Mouse (Mus musculus): ENCODE data around the gene Syt1. TPM values are rescaled to one million over a fixed set of nuclear protein-coding genes. Genes with fewer than 3 reads are reported as not detected.

Syt1 gene
- polyA plus RNA-seq, 1 experiment from 2014 or later, result 0.07 TPM

DNA sequence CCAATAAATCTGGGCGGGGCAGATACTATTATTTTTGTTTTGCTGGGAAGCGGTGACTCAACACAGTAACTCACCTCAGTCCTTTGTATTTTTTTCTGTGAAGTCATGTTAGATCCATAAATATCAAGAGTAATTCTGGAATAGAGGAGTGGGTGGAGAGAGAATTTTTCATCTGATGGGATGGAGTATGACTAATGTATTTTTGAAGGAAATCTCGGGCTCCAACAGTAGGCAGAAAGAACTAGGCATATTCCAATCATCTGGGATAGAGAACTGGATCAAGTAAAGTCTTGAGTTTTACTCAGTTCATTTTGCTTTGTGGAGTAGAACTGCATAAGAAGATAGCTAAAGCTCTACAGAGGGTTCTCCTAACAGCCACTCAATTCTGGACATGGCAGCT is 465.1 kb downstream of the Syt1 start:
- no peaks in the 10 kb centered on the region for H3K9me3 ChIP-seq (ENCODE audit: low read length)
- no peak for ATAC-seq
- H3K27me3 ChIP-seq (ENCODE audit: insufficient read depth, low read length), result no peaks in the 10 kb centered on the region
- no peak overlapping the region for H3K4me2 ChIP-seq (ENCODE audit: low read depth, low read length)
- H3K27ac ChIP-seq (ENCODE audit: low read depth), result no peak overlapping the region
- 81% methylated on average over 3 of the region's 3 CpGs for WGBS (ENCODE audit: insufficient replicate concordance)
- no peaks in the 10 kb centered on the region for H3K4me1 ChIP-seq (ENCODE audit: insufficient read depth)
- no peak overlapping the region for H3K9ac ChIP-seq (replicated peaks)
- TF ChIP-seq EP300 (IDR thresholded peaks at IDR 0.05; ENCODE audit: low read depth) (no peak), CTCF (IDR thresholded peaks at IDR 0.05; ENCODE audit: low read depth) (no peak)
- no peak for DNase-seq
- no peak overlapping the region for H3K4me3 ChIP-seq (ENCODE audit: low read depth, low read length)
- no peaks in the 10 kb centered on the region for H3K36me3 ChIP-seq (replicated peaks; ENCODE audit: insufficient read depth, low read length)

- Histone ChIP-seq H3K36me3 (replicated peaks; ENCODE audit: insufficient read depth, low read length) (no peaks in the 10 kb centered on the region), H3K4me1 (ENCODE audit: insufficient read depth) (no peaks in the 10 kb centered on the region), H3K9ac (replicated peaks) (no peak overlapping the region), H3K4me3 (ENCODE audit: low read depth, low read length) (no peak overlapping the region), H3K27me3 (ENCODE audit: insufficient read depth, low read length) (no peaks in the 10 kb centered on the region), H3K4me2 (ENCODE audit: low read depth, low read length) (no peak overlapping the region), H3K9me3 (ENCODE audit: low read length) (no peaks in the 10 kb centered on the region), H3K27ac (ENCODE audit: low read depth) (no peak overlapping the region)
- DNase-seq (no peak), ATAC-seq (no peak)
- no peak for TF ChIP-seq EP300 (IDR thresholded peaks at IDR 0.05; ENCODE audit: low read depth)
- no peak for TF ChIP-seq CTCF (IDR thresholded peaks at IDR 0.05; ENCODE audit: low read depth)
- 68% methylated on average over 9 of the region's 9 CpGs for WGBS (ENCODE audit: insufficient replicate concordance)
Observed at GRCm38 (mm10) chr10:108541555-108541954, 469.2 kb downstream of the Syt1 start.

DNA sequence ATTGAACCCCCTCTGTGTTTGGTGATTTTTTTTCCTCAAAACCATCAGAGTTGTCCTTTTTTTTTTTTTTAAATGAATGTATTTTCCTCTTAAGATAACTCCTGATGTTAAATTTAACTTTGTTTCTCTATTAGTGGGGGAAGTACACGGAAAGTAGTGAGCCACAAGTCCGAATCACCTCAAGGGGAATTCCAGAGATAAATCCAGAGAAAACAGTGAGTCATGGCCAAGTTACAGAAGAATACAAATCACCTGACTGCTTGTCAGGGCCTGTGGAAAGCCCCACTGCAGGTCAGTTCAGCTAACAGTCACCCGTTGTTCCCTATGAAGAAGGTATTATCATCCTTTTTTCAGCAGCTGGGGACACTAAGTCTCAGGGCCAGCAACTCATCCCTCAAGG is 472.2 kb downstream of the Syt1 start:
- Histone ChIP-seq H3K27ac (ENCODE audit: low read depth) (no peak overlapping the region), H3K4me2 (ENCODE audit: low read depth, low read length) (no peak overlapping the region), H3K36me3 (replicated peaks; ENCODE audit: insufficient read depth, low read length) (no peaks in the 10 kb centered on the region), H3K27me3 (ENCODE audit: insufficient read depth, low read length) (no peaks in the 10 kb centered on the region), H3K4me1 (ENCODE audit: insufficient read depth) (no peaks in the 10 kb centered on the region), H3K9me3 (ENCODE audit: low read length) (no peaks in the 10 kb centered on the region), H3K4me3 (ENCODE audit: low read depth, low read length) (no peak overlapping the region), H3K9ac (replicated peaks) (no peak overlapping the region)
- DNase-seq, result no peak
- 56% methylated on average over 3 of the region's 3 CpGs for WGBS (ENCODE audit: insufficient replicate concordance)
- TF ChIP-seq CTCF (IDR thresholded peaks at IDR 0.05; ENCODE audit: low read depth), result no peak
- TF ChIP-seq EP300 (IDR thresholded peaks at IDR 0.05; ENCODE audit: low read depth), result no peak
- no peak for ATAC-seq

DNA sequence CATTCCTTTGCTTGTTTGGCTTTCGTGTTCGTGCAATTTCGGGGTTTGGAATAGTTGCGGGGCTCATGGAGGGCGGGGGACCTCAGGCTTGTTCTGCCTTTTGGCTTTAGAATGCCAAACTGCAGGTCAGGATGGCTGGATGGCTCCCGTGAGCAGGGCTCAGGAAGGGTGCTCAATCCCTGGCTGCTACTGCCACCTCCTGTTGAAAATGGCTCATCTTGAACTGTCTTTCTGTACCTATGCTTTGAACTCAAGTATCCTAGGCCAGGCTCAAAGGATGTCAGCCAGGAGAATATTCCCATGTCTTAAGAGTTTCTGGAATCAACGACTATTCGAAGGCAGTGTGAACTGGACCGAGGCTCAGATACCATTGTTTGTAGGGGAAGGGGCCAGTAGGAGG is 473.1 kb downstream of the Syt1 start:
- ATAC-seq, result no peak

GRCm38 (mm10) chr10:108535922-108536321 is 474.9 kb downstream of the Syt1 start:
- Histone ChIP-seq H3K4me3 (ENCODE audit: low read depth, low read length) (no peak overlapping the region), H3K4me2 (ENCODE audit: low read depth, low read length) (no peak overlapping the region), H3K4me1 (ENCODE audit: insufficient read depth) (no peaks in the 10 kb centered on the region), H3K27ac (ENCODE audit: low read depth) (no peak overlapping the region), H3K27me3 (ENCODE audit: insufficient read depth, low read length) (no peaks in the 10 kb centered on the region), H3K9me3 (ENCODE audit: low read length) (no peaks in the 10 kb centered on the region), H3K9ac (replicated peaks) (no peak overlapping the region), H3K36me3 (replicated peaks; ENCODE audit: insufficient read depth, low read length) (no peaks in the 10 kb centered on the region)
- 48% methylated on average over 5 of the region's 5 CpGs for WGBS (ENCODE audit: insufficient replicate concordance)
- ATAC-seq, result no peak
- no peak for DNase-seq
- TF ChIP-seq EP300 (IDR thresholded peaks at IDR 0.05; ENCODE audit: low read depth) (no peak), CTCF (IDR thresholded peaks at IDR 0.05; ENCODE audit: low read depth) (no peak)

More for the DNA sequence above, 473.1 kb downstream of the Syt1 start:
- Histone ChIP-seq H3K36me3 (replicated peaks; ENCODE audit: insufficient read depth, low read length) (no peaks in the 10 kb centered on the region), H3K4me2 (ENCODE audit: low read depth, low read length) (no peak overlapping the region), H3K4me1 (ENCODE audit: insufficient read depth) (no peaks in the 10 kb centered on the region), H3K4me3 (ENCODE audit: low read depth, low read length) (no peak overlapping the region), H3K9ac (replicated peaks) (no peak overlapping the region), H3K27me3 (ENCODE audit: insufficient read depth, low read length) (no peaks in the 10 kb centered on the region), H3K9me3 (ENCODE audit: low read length) (no peaks in the 10 kb centered on the region), H3K27ac (ENCODE audit: low read depth) (no peak overlapping the region)
- WGBS (ENCODE audit: insufficient replicate concordance), result 48% methylated on average over 9 of the region's 9 CpGs
- TF ChIP-seq CTCF (IDR thresholded peaks at IDR 0.05; ENCODE audit: low read depth), result peak; percentile 60
- no peak for TF ChIP-seq EP300 (IDR thresholded peaks at IDR 0.05; ENCODE audit: low read depth)
- peak; percentile 27 for DNase-seq

GRCm38 (mm10) chr10:108534112-108534511 is 476.7 kb downstream of the Syt1 start:
- WGBS (ENCODE audit: insufficient replicate concordance), result 80% methylated on average over 4 of the region's 4 CpGs
- no peak for DNase-seq
- TF ChIP-seq EP300 (IDR thresholded peaks at IDR 0.05; ENCODE audit: low read depth) (no peak), CTCF (IDR thresholded peaks at IDR 0.05; ENCODE audit: low read depth) (no peak)
- H3K27ac ChIP-seq (ENCODE audit: low read depth), result no peak overlapping the region
- no peaks in the 10 kb centered on the region for H3K27me3 ChIP-seq (ENCODE audit: insufficient read depth, low read length)
- H3K9me3 ChIP-seq (ENCODE audit: low read length), result no peaks in the 10 kb centered on the region
- no peak overlapping the region for H3K4me2 ChIP-seq (ENCODE audit: low read depth, low read length)
- no peak overlapping the region for H3K4me3 ChIP-seq (ENCODE audit: low read depth, low read length)
- H3K9ac ChIP-seq (replicated peaks), result no peak overlapping the region
- H3K4me1 ChIP-seq (ENCODE audit: insufficient read depth), result no peaks in the 10 kb centered on the region
- no peaks in the 10 kb centered on the region for H3K36me3 ChIP-seq (replicated peaks; ENCODE audit: insufficient read depth, low read length)
- ATAC-seq, result no peak

GRCm38 (mm10) chr10:108532916-108533315 is 477.9 kb downstream of the Syt1 start:
- H3K9me3 ChIP-seq (ENCODE audit: low read length), result no peaks in the 10 kb centered on the region
- no peak for ATAC-seq
- TF ChIP-seq CTCF (IDR thresholded peaks at IDR 0.05; ENCODE audit: low read depth), result no peak
- TF ChIP-seq EP300 (IDR thresholded peaks at IDR 0.05; ENCODE audit: low read depth), result no peak
- H3K27ac ChIP-seq (ENCODE audit: low read depth), result no peak overlapping the region
- H3K4me3 ChIP-seq (ENCODE audit: low read depth, low read length), result no peak overlapping the region
- no peaks in the 10 kb centered on the region for H3K27me3 ChIP-seq (ENCODE audit: insufficient read depth, low read length)
- H3K9ac ChIP-seq (replicated peaks), result no peak overlapping the region
- no peak overlapping the region for H3K4me2 ChIP-seq (ENCODE audit: low read depth, low read length)
- no peak for DNase-seq
- H3K36me3 ChIP-seq (replicated peaks; ENCODE audit: insufficient read depth, low read length), result no peaks in the 10 kb centered on the region
- H3K4me1 ChIP-seq (ENCODE audit: insufficient read depth), result no peaks in the 10 kb centered on the region
- 80% methylated on average over 11 of the region's 11 CpGs for WGBS (ENCODE audit: insufficient replicate concordance)
